Comparison of ENCODE assay signal across 16 mouse cellular contexts in genomic region chr14:30175362-30175761, GRCm38 (mm10).
A peak's percentile ranks its signal among the peaks of the same experiment; 100 is the strongest.
DNase-seq lines count a peak whose midpoint lies in the region; ATAC-seq and TF ChIP-seq lines count a peak whose summit lies in the region.
"Had no signal": no experiment of that assay in that cellular context is flagged by ENCODE, and none has a peak within 500 bp of the region (broad histone marks: within the 10 kb centered on the region; RNA-seq: fewer than 3 reads in every experiment).

No protein-coding gene starts in this region.

- H3K4me1 ChIP-seq in intestine, postnatal 0 days (replicated peaks; ENCODE audit: control insufficient read depth, insufficient read depth, low read length) = no peaks in the 10 kb centered on the region
- peaks cover 3% of the 10 kb centered on the region; the same call in 1 of the 2 replicates for H3K4me1 ChIP-seq in intestine, embryonic 16.5 days (ENCODE audit: control insufficient read depth, insufficient read depth, low read length)
- H3K4me1 ChIP-seq in liver, postnatal 0 days (ENCODE audit: insufficient read depth) = peaks cover 7% of the 10 kb centered on the region
- H3K4me1 ChIP-seq in liver, embryonic 12.5 days = no peaks in the 10 kb centered on the region
- peaks cover 39% of the 10 kb centered on the region for H3K4me1 ChIP-seq in olfactory bulb, adult 2 months (ENCODE audit: control insufficient read depth, insufficient read depth, low read length)

- no peak overlapping the region for H3K9ac ChIP-seq in intestine, postnatal 0 days (ENCODE audit: low read depth, low read length)
- H3K9ac ChIP-seq in intestine, embryonic 16.5 days (ENCODE audit: low read depth, low read length) = no peak overlapping the region
- H3K9ac ChIP-seq in liver, postnatal 0 days (replicated peaks) = no peak overlapping the region
- H3K9ac ChIP-seq in liver, embryonic 12.5 days = no peak overlapping the region
- H3K9ac ChIP-seq: forebrain, embryonic 13.5 days; forebrain, postnatal 0 days; heart, embryonic 12.5 days had no signal

- no peak for TF ChIP-seq EP300 in liver, postnatal 0 days (IDR thresholded peaks at IDR 0.05; ENCODE audit: low read depth)

- H3K36me3 ChIP-seq in intestine, postnatal 0 days (ENCODE audit: control insufficient read depth, insufficient read depth) = no peaks in the 10 kb centered on the region
- no peaks in the 10 kb centered on the region for H3K36me3 ChIP-seq in intestine, embryonic 16.5 days (ENCODE audit: control insufficient read depth, insufficient read depth, low read length)
- H3K36me3 ChIP-seq in liver, postnatal 0 days (replicated peaks; ENCODE audit: insufficient read depth, low read length) = no peaks in the 10 kb centered on the region
- H3K36me3 ChIP-seq in liver, embryonic 12.5 days = no peaks in the 10 kb centered on the region
- H3K36me3 ChIP-seq: embryonic facial prominence, embryonic 10.5 days; heart, embryonic 12.5 days had no signal

- ATAC-seq in intestine, postnatal 0 days = no peak
- ATAC-seq in intestine, embryonic 16.5 days = no peak
- ATAC-seq in liver, postnatal 0 days = no peak
- ATAC-seq in liver, embryonic 12.5 days = no peak
- ATAC-seq: forebrain, embryonic 13.5 days; forebrain, postnatal 0 days had no signal

- TF ChIP-seq CTCF in intestine, postnatal 0 days (IDR thresholded peaks at IDR 0.05; ENCODE audit: low read depth) = 0 out of 2 replicates have a peak, but pooled peaks have one; percentile 8
- peak; percentile 17; the same call in 1 of the 2 replicates for TF ChIP-seq CTCF in liver, postnatal 0 days (IDR thresholded peaks at IDR 0.05; ENCODE audit: low read depth)
- no peak for TF ChIP-seq CTCF in olfactory bulb, adult 2 months (IDR thresholded peaks at IDR 0.05; ENCODE audit: insufficient read depth, low read depth, low read length)

- no peak for DNase-seq in liver, postnatal 0 days
- peak; percentile 11 for DNase-seq in A20 (ENCODE audit: low read depth, low spot score)
- no peak for DNase-seq in spleen, postnatal 4 days (ENCODE audit: low spot score in 2 of 2)
- DNase-seq: adrenal gland, adult 8-10 months; adrenal gland, postnatal 36 days; cerebellum, adult 2 months; cerebellum, postnatal 10 days; forebrain, postnatal 0 days; gastrocnemius, postnatal 14 days had no signal

- H3K4me3 ChIP-seq in intestine, postnatal 0 days (ENCODE audit: low read depth, low read length) = no peak overlapping the region
- H3K4me3 ChIP-seq in intestine, embryonic 16.5 days (ENCODE audit: low read length) = no peak overlapping the region
- H3K4me3 ChIP-seq in liver, postnatal 0 days (ENCODE audit: low read depth, low read length) = no peak overlapping the region
- no peak overlapping the region for H3K4me3 ChIP-seq in liver, embryonic 12.5 days
- H3K4me3 ChIP-seq in olfactory bulb, adult 2 months (ENCODE audit: insufficient read depth, low read depth, low read length) = no peak overlapping the region
- H3K4me3 ChIP-seq: embryonic facial prominence, embryonic 10.5 days; forebrain, embryonic 13.5 days; heart, embryonic 12.5 days had no signal

- WGBS in intestine, postnatal 0 days = 59% methylated on average over 3 of the region's 3 CpGs
- 66% methylated on average over 3 of the region's 3 CpGs for WGBS in intestine, embryonic 16.5 days
- 59% methylated on average over 3 of the region's 3 CpGs for WGBS in liver, postnatal 0 days (ENCODE audit: insufficient replicate concordance)
- WGBS in liver, embryonic 12.5 days (ENCODE audit: insufficient replicate concordance) = 52% methylated on average over 3 of the region's 3 CpGs
- 52% methylated on average over 3 of the region's 3 CpGs for WGBS in olfactory bulb, adult 2 months

- no peaks in the 10 kb centered on the region for H3K9me3 ChIP-seq in intestine, postnatal 0 days (ENCODE audit: control insufficient read depth)
- H3K9me3 ChIP-seq in intestine, embryonic 16.5 days (ENCODE audit: control insufficient read depth, low read length) = no peaks in the 10 kb centered on the region
- no peaks in the 10 kb centered on the region for H3K9me3 ChIP-seq in liver, postnatal 0 days (ENCODE audit: low read length)
- no peaks in the 10 kb centered on the region for H3K9me3 ChIP-seq in liver, embryonic 12.5 days (replicated peaks)
- H3K9me3 ChIP-seq: embryonic facial prominence, embryonic 10.5 days; forebrain, embryonic 13.5 days; heart, embryonic 12.5 days had no signal

- H3K27me3 ChIP-seq in intestine, postnatal 0 days (replicated peaks; ENCODE audit: control insufficient read depth, insufficient read depth, low read length) = no peaks in the 10 kb centered on the region
- H3K27me3 ChIP-seq in intestine, embryonic 16.5 days (replicated peaks; ENCODE audit: control insufficient read depth, insufficient read depth, low read length) = no peaks in the 10 kb centered on the region
- no peaks in the 10 kb centered on the region for H3K27me3 ChIP-seq in liver, postnatal 0 days (ENCODE audit: insufficient read depth, low read length)
- no peaks in the 10 kb centered on the region for H3K27me3 ChIP-seq in liver, embryonic 12.5 days (replicated peaks)
- H3K27me3 ChIP-seq: heart, embryonic 12.5 days had no signal

- no peak overlapping the region for H3K4me2 ChIP-seq in intestine, postnatal 0 days (replicated peaks; ENCODE audit: low read depth)
- no peak overlapping the region for H3K4me2 ChIP-seq in intestine, embryonic 16.5 days (ENCODE audit: low read depth, low read length)
- no peak overlapping the region for H3K4me2 ChIP-seq in liver, postnatal 0 days (ENCODE audit: low read depth, low read length)
- H3K4me2 ChIP-seq in liver, embryonic 12.5 days = no peak overlapping the region
- H3K4me2 ChIP-seq: forebrain, embryonic 13.5 days; heart, embryonic 12.5 days had no signal

- no peak for TF ChIP-seq POLR2A in olfactory bulb, adult 2 months (IDR thresholded peaks at IDR 0.05; ENCODE audit: insufficient read depth, low read depth, low read length)

- no peak overlapping the region for H3K27ac ChIP-seq in intestine, postnatal 0 days (ENCODE audit: low read depth, low read length)
- no peak overlapping the region for H3K27ac ChIP-seq in intestine, embryonic 16.5 days (ENCODE audit: low read length)
- H3K27ac ChIP-seq in liver, postnatal 0 days (ENCODE audit: low read depth) = no peak overlapping the region
- no peak overlapping the region for H3K27ac ChIP-seq in liver, embryonic 12.5 days
- peak overlapping the region; percentile 59 for H3K27ac ChIP-seq in olfactory bulb, adult 2 months (ENCODE audit: insufficient read depth, low read depth, low read length)
- H3K27ac ChIP-seq: embryonic facial prominence, embryonic 10.5 days; forebrain, embryonic 13.5 days had no signal
